Mouse (Mus musculus) ES-Bruce4 (cell line): Measurements from ENCODE around the gene Syngr3. TPM values are rescaled to one million over a fixed set of nuclear protein-coding genes. Genes with fewer than 3 reads are reported as not detected.

Source experiments
- H3K27ac ChIP-seq: 2 replicates; pipeline ENCODE4 v1.5.1; 2012; ENCODE audit warnings: low read length, inconsistent platforms; ENCODE audit not compliant: insufficient read depth
- H3K27me3 ChIP-seq: 2 replicates; pipeline ENCODE4 v1.6.1; 2012; ENCODE audit warnings: mild to moderate bottlenecking, low read length, inconsistent platforms; ENCODE audit not compliant: control insufficient read depth, poor library complexity, insufficient read depth, severe bottlenecking
- H3K36me3 ChIP-seq: 2 replicates; pipeline ENCODE4 v1.6.1; 2012; ENCODE audit warnings: inconsistent platforms, mild to moderate bottlenecking, low read length, moderate library complexity; ENCODE audit not compliant: control insufficient read depth, poor library complexity, insufficient read depth, severe bottlenecking
- H3K4me1 ChIP-seq: one replicate; pipeline ENCODE4 v1.8.1; 2011; ENCODE audit warnings: low read length; ENCODE audit not compliant: control insufficient read depth, insufficient read depth
- H3K4me3 ChIP-seq: 2 replicates; pipeline ENCODE4 v1.5.1; 2011; ENCODE audit warnings: low read depth, mild to moderate bottlenecking, low read length
- H3K9ac ChIP-seq: 2 replicates; pipeline ENCODE4 v1.6.1; 2012; ENCODE audit warnings: low read depth, mild to moderate bottlenecking, inconsistent platforms; ENCODE audit not compliant: poor library complexity, severe bottlenecking
- H3K9me3 ChIP-seq: replicated peaks from 2 replicates; pipeline ENCODE4 v1.6.1; 2012; ENCODE audit warnings: mild to moderate bottlenecking, low read length, inconsistent platforms; ENCODE audit not compliant: control insufficient read depth, poor library complexity, insufficient read depth, severe bottlenecking
- CTCF ChIP-seq: IDR thresholded peaks from one replicate; pipeline ENCODE4 v1.8.1; 2011; ENCODE audit warnings: low read depth, low read length
- EP300 ChIP-seq: IDR thresholded peaks from 2 replicates; pipeline ENCODE4 v1.6.1; 2011; ENCODE audit warnings: low read depth, low read length; ENCODE audit not compliant: insufficient read depth
- POLR2A ChIP-seq: IDR thresholded peaks from one replicate; pipeline ENCODE4 v1.8.1; 2011; ENCODE audit warnings: low read length; ENCODE audit not compliant: insufficient read depth
- polyA plus RNA-seq: library from polyadenylated mRNA; stranded (reverse); fragments of >200 nt; gene quantifications from 2 replicates; pipeline ENCODE4 v1.2.4, GENCODE M21; 2011; ENCODE audit warnings: low read depth; ENCODE audit not compliant: missing spikeins, insufficient read depth, insufficient read length

The Syngr3 gene
- polyA plus RNA-seq, 1 experiment: 8.9 TPM

GRCm38 (mm10) chr17:24707801-24708425 is 18.2 kb upstream of the Syngr3 start:
- no peaks in the 10 kb centered on the region for H3K4me1 ChIP-seq
- H3K36me3 ChIP-seq: peaks cover 10% of the 10 kb centered on the region
- no peaks in the 10 kb centered on the region for H3K27me3 ChIP-seq
- H3K9me3 ChIP-seq: no peaks in the 10 kb centered on the region
- peak overlapping the region; percentile 58 for H3K27ac ChIP-seq
- H3K9ac ChIP-seq: peak overlapping the region; percentile 59
- TF ChIP-seq POLR2A (no peak), CTCF (no peak), EP300 (no peak)
- peak overlapping the region; percentile 84 for H3K4me3 ChIP-seq

- H3K9ac ChIP-seq: peak within 1 kb of the TSS; percentile 59
- H3K4me3 ChIP-seq: peak within 1 kb of the TSS; percentile 84
- H3K27me3 ChIP-seq: no peaks in the 10 kb centered on the region
- H3K36me3 ChIP-seq: peaks cover 11% of the 10 kb centered on the region
- H3K27ac ChIP-seq: peak within 1 kb of the TSS; percentile 58
- TF ChIP-seq POLR2A (peak; percentile 58), EP300 (0 out of 2 replicates have a peak, but pooled peaks have one; percentile 26), CTCF (no peak)
- no peaks in the 10 kb centered on the region for H3K4me1 ChIP-seq
- no peaks in the 10 kb centered on the region for H3K9me3 ChIP-seq
Observed at GRCm38 (mm10) chr17:24706982-24707800, 17.4 kb upstream of the Syngr3 start, which contains the start of gene Tbl3. Tbl3 (minus strand) TSS chr17:24707660.

GRCm38 (mm10) chr17:24705821-24706220 is 16.1 kb upstream of the Syngr3 start:
- TF ChIP-seq EP300: no peak
- no peak for TF ChIP-seq CTCF
- no peak for TF ChIP-seq POLR2A
- Histone ChIP-seq H3K9ac (no peak overlapping the region), H3K9me3 (no peaks in the 10 kb centered on the region), H3K4me1 (no peaks in the 10 kb centered on the region), H3K27ac (no peak overlapping the region), H3K36me3 (peaks cover 17% of the 10 kb centered on the region), H3K4me3 (no peak overlapping the region), H3K27me3 (no peaks in the 10 kb centered on the region)

- no peak for TF ChIP-seq POLR2A
- TF ChIP-seq CTCF: no peak
- TF ChIP-seq EP300: no peak
- H3K27ac ChIP-seq: no peak overlapping the region
- no peaks in the 10 kb centered on the region for H3K9me3 ChIP-seq
- peaks cover 6% of the 10 kb centered on the region for H3K4me1 ChIP-seq
- H3K27me3 ChIP-seq: no peaks in the 10 kb centered on the region
- no peak overlapping the region for H3K4me3 ChIP-seq
- no peak overlapping the region for H3K9ac ChIP-seq
- peaks cover 20% of the 10 kb centered on the region for H3K36me3 ChIP-seq
Observed at GRCm38 (mm10) chr17:24701251-24701650, 11.5 kb upstream of the Syngr3 start.

GRCm38 (mm10) chr17:24699473-24699872 is 9.7 kb upstream of the Syngr3 start:
- Histone ChIP-seq H3K27me3 (no peaks in the 10 kb centered on the region), H3K9ac (no peak overlapping the region), H3K4me1 (peaks cover 6% of the 10 kb centered on the region), H3K27ac (no peak overlapping the region), H3K36me3 (peaks cover 18% of the 10 kb centered on the region), H3K9me3 (no peaks in the 10 kb centered on the region), H3K4me3 (no peak overlapping the region)
- TF ChIP-seq EP300 (no peak), POLR2A (no peak), CTCF (no peak)

GRCm38 (mm10) chr17:24698715-24699114 is 9.0 kb upstream of the Syngr3 start:
- no peaks in the 10 kb centered on the region for H3K9me3 ChIP-seq
- TF ChIP-seq POLR2A (no peak), CTCF (no peak), EP300 (no peak)
- H3K27me3 ChIP-seq: no peaks in the 10 kb centered on the region
- no peak overlapping the region for H3K4me3 ChIP-seq
- H3K36me3 ChIP-seq: peaks cover 11% of the 10 kb centered on the region
- peaks cover 6% of the 10 kb centered on the region for H3K4me1 ChIP-seq
- H3K27ac ChIP-seq: no peak overlapping the region
- no peak overlapping the region for H3K9ac ChIP-seq
